Mouse (Mus musculus) heart, embryonic 14.5 days (tissue): ENCODE results near the gene Pou5f1. TPM values are rescaled to one million over a fixed set of nuclear protein-coding genes. Genes with fewer than 3 reads are reported as not detected.

ENCODE experiments used
- ATAC-seq: fragments of 200-750 bp; cut with Nextera tagmentation; 2 replicates; pipeline ENCODE4 v1.8.0; 2017; ENCODE audit warnings: low read depth, moderate TSS enrichment; ENCODE audit not compliant: insufficient number of reproducible peaks, insufficient read depth, low FRiP score
- H3K27ac ChIP-seq, 2 experiments: fragments of 200-500 bp in 1 of 2; fragments of 300-500 bp in 1 of 2; sonication (generic) in 1 of 2; replicated peaks in 1 of 2; 2 replicates each; pipeline ENCODE4 v1.5.1; 2012 to 2014; ENCODE audit warnings: low read depth in 2 of 2, low read length in 2 of 2, control low read depth in 1 of 2, mild to moderate bottlenecking in 1 of 2, mixed read lengths in 1 of 2; ENCODE audit not compliant: control insufficient read depth in 1 of 2, insufficient read depth in 1 of 2
- H3K27me3 ChIP-seq: fragments of 300-500 bp; sonication (generic); 2 replicates; pipeline ENCODE4 v1.6.1; 2014; ENCODE audit warnings: mild to moderate bottlenecking, low read length, control low read depth; ENCODE audit not compliant: control insufficient read depth, insufficient read depth
- H3K36me3 ChIP-seq: fragments of 300-500 bp; sonication (generic); 2 replicates; pipeline ENCODE4 v1.6.1; 2014; ENCODE audit warnings: mild to moderate bottlenecking, control low read depth, low read length, mixed read lengths; ENCODE audit not compliant: control insufficient read depth, insufficient read depth
- H3K4me1 ChIP-seq, 2 experiments: fragments of 200-500 bp in 1 of 2; fragments of 300-500 bp in 1 of 2; sonication (generic) in 1 of 2; 2 replicates each; pipeline ENCODE4 v1.6.1; 2012 to 2014; ENCODE audit warnings: low read length in 2 of 2, control low read depth in 1 of 2, mixed read lengths in 1 of 2; ENCODE audit not compliant: control insufficient read depth in 2 of 2, insufficient read depth in 2 of 2
- H3K4me2 ChIP-seq: fragments of 300-500 bp; sonication (generic); 2 replicates; pipeline ENCODE4 v1.6.1; 2014; ENCODE audit warnings: mild to moderate bottlenecking, low read length
- H3K4me3 ChIP-seq, 2 experiments: fragments of 200-500 bp in 1 of 2; fragments of 300-500 bp in 1 of 2; sonication (generic) in 1 of 2; 2 replicates each; pipeline ENCODE4 v1.5.1; 2012 to 2014; ENCODE audit warnings: low read length in 2 of 2, mild to moderate bottlenecking in 2 of 2, control low read depth in 1 of 2, low read depth in 1 of 2, moderate library complexity in 1 of 2; ENCODE audit not compliant: control insufficient read depth in 1 of 2, insufficient read depth in 1 of 2
- H3K9ac ChIP-seq: fragments of 300-500 bp; sonication (generic); 2 replicates; pipeline ENCODE4 v1.6.1; 2014; ENCODE audit warnings: mild to moderate bottlenecking, low read length
- H3K9me3 ChIP-seq: fragments of 300-500 bp; sonication (generic); 2 replicates; pipeline ENCODE4 v1.6.1; 2016; ENCODE audit warnings: low read length, control low read depth; ENCODE audit not compliant: control insufficient read depth
- WGBS: fragments of 180-500 bp; shearing (Covaris S2); extraction: QIAGEN DNeasy Blood & Tissue Kit; methylation state at CpG from one replicate; pipeline ENCODE4 v1.1.7; 2014; 5-methylcytosine and 5-hydroxymethylcytosine counted together
- polyA plus RNA-seq: library from polyadenylated mRNA; unstranded; fragments of >200 nt; fragmentation: Nextera tagmentation; extraction: Ambion mirVana; gene quantifications from 2 replicates; pipeline ENCODE4 v1.2.1, GENCODE M21; 2014

The Pou5f1 gene
- polyA plus RNA-seq, 1 experiment from 2014 or later = not detected

- no peak for ATAC-seq
- Histone ChIP-seq H3K27me3 (no peaks in the 10 kb centered on the region; the same call in 1 of the 2 replicates), H3K9me3 (no peaks in the 10 kb centered on the region), H3K4me3 (no peak overlapping the region), H3K27ac (no peak overlapping the region), H3K4me1 (peaks cover 18% of the 10 kb centered on the region in 2 experiments), H3K4me2 (no peak overlapping the region), H3K36me3 (no peaks in the 10 kb centered on the region), H3K9ac (no peak overlapping the region)
- 65% methylated on average over 6 of the region's 6 CpGs for WGBS
These were observed 38.2 kb downstream of the Pou5f1 start for GRCm38 (mm10) chr17:35544001-35544400.

GRCm38 (mm10) chr17:35544680-35545079 is 38.9 kb downstream of the Pou5f1 start:
- H3K4me3 ChIP-seq = no peak overlapping the region
- peaks cover 19 to 22% of the 10 kb centered on the region in 2 experiments for H3K4me1 ChIP-seq
- no peak overlapping the region for H3K9ac ChIP-seq
- H3K4me2 ChIP-seq = no peak overlapping the region
- ATAC-seq = no peak
- H3K27me3 ChIP-seq = no peaks in the 10 kb centered on the region; the same call in 1 of the 2 replicates
- no peaks in the 10 kb centered on the region for H3K36me3 ChIP-seq
- WGBS = 30% methylated on average over 6 of the region's 6 CpGs
- no peak overlapping the region for H3K27ac ChIP-seq
- no peaks in the 10 kb centered on the region for H3K9me3 ChIP-seq

- 77% methylated on average over 2 of the region's 2 CpGs for WGBS
- Histone ChIP-seq H3K27me3 (no peaks in the 10 kb centered on the region), H3K4me3 (no peak overlapping the region), H3K36me3 (no peaks in the 10 kb centered on the region), H3K4me2 (no peak overlapping the region), H3K9me3 (no peaks in the 10 kb centered on the region), H3K4me1 (peaks cover 34 to 47% of the 10 kb centered on the region in 2 experiments), H3K27ac (no peak overlapping the region), H3K9ac (no peak overlapping the region)
- ATAC-seq = no peak
These were observed 41.6 kb downstream of the Pou5f1 start for GRCm38 (mm10) chr17:35547465-35547864.

DNA sequence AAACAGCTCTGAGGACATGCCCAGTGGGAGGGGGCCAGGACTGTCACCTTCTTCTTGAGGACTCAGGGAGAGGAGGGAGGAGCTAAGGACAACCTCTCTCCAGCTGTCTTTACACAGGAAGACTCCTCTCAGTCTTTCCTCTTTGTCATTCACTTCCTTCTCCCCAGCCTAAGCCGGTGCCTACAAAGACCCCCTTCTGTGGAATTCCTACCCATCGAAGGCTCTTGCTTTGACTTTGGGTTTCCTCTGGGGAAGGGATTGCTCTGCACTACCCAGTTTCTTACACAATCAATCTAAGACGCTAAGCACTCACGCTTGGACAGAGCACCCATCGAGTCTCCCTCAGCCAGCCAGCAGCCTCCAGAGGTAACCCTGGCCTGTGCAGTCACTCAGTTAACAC is 42.8 kb downstream of the Pou5f1 start:
- Histone ChIP-seq H3K27me3 (no peaks in the 10 kb centered on the region), H3K9ac (peak overlapping the region; percentile 38; the same call in 1 of the 2 replicates), H3K27ac (peak overlapping the region; percentile 97 to 100), H3K4me3 (no peak overlapping the region), H3K4me1 (peaks cover 29 to 39% of the 10 kb centered on the region in 2 experiments), H3K36me3 (no peaks in the 10 kb centered on the region), H3K9me3 (no peaks in the 10 kb centered on the region), H3K4me2 (0 out of 2 replicates have a peak overlapping the region, but pooled peaks have one; percentile 13)
- WGBS = 35% methylated on average over 5 of the region's 5 CpGs
- ATAC-seq = no peak

GRCm38 (mm10) chr17:35549437-35550142 is 43.8 kb downstream of the Pou5f1 start:
- WGBS = 9% methylated on average over 15 of the region's 15 CpGs
- Histone ChIP-seq H3K9ac (peak overlapping the region; percentile 69), H3K4me3 (peak overlapping the region; percentile 3 to 23), H3K36me3 (no peaks in the 10 kb centered on the region), H3K4me1 (peaks cover 26 to 36% of the 10 kb centered on the region in 2 experiments), H3K9me3 (no peaks in the 10 kb centered on the region), H3K4me2 (peak overlapping the region; percentile 66), H3K27me3 (no peaks in the 10 kb centered on the region), H3K27ac (peak overlapping the region; percentile 97 to 100)
- peak; percentile 91 for ATAC-seq

- H3K9ac ChIP-seq = peak overlapping the region; percentile 69
- no peaks in the 10 kb centered on the region for H3K27me3 ChIP-seq
- H3K27ac ChIP-seq = peak overlapping the region; percentile 97 to 100
- H3K36me3 ChIP-seq = no peaks in the 10 kb centered on the region
- peak overlapping the region; percentile 66 for H3K4me2 ChIP-seq
- H3K4me3 ChIP-seq = peak overlapping the region in 1 of 2 experiments; percentile 23; a peak in 2 of 4 replicates
- 94% methylated on average over 4 of the region's 4 CpGs for WGBS
- no peak for ATAC-seq
- no peaks in the 10 kb centered on the region for H3K9me3 ChIP-seq
- H3K4me1 ChIP-seq = peaks cover 26 to 36% of the 10 kb centered on the region in 2 experiments
These were observed 44.3 kb downstream of the Pou5f1 start for GRCm38 (mm10) chr17:35550143-35550494.

- Histone ChIP-seq H3K9ac (no peak overlapping the region), H3K4me1 (peaks cover 26 to 36% of the 10 kb centered on the region in 2 experiments), H3K36me3 (no peaks in the 10 kb centered on the region), H3K4me3 (no peak overlapping the region), H3K4me2 (no peak overlapping the region), H3K27me3 (no peaks in the 10 kb centered on the region), H3K27ac (peak overlapping the region; percentile 97 to 100), H3K9me3 (no peaks in the 10 kb centered on the region; the same call in 1 of the 2 replicates)
- 46% methylated on average over 8 of the region's 8 CpGs for WGBS
- no peak for ATAC-seq
These were observed 45.1 kb downstream of the Pou5f1 start for GRCm38 (mm10) chr17:35550871-35551270.
